Comparison of ENCODE assay signal across 9 mouse cellular contexts in genomic region chr19:37703902-37704509, GRCm38 (mm10). TPM values are rescaled to one million over a fixed set of nuclear protein-coding genes. Genes with fewer than 3 reads are reported as not detected.
DNase-seq lines count a peak whose midpoint lies in the region; ATAC-seq lines count a peak whose summit lies in the region.
"Had no signal": no experiment of that assay in that cellular context is flagged by ENCODE, and none has a peak within 500 bp of the region (broad histone marks: within the 10 kb centered on the region; RNA-seq: fewer than 3 reads in every experiment).

No protein-coding gene starts in this region.

- H3K27ac ChIP-seq in midbrain, embryonic 15.5 days = no peak overlapping the region

- intact Hi-C loops in left cerebral cortex, postnatal 4 days (cut with DNase I) = loop anchor here (1.0 kb wide), 1 partner anchor 183 kb away; no protein-coding TSS in a partner anchor

- DNase-seq in cerebellum, adult 8-10 months = peak; percentile 29
- DNase-seq in c-Kit-positive CD71-positive TER-119-negative erythroid progenitor cells, embryonic 14.5 days (ENCODE audit: low read depth) = peak; percentile 40
- peak; percentile 41 for DNase-seq in kidney, adult 11 months
- DNase-seq in left cerebral cortex, postnatal 4 days = peak; percentile 66
- DNase-seq in spleen, postnatal 36 days (ENCODE audit: low spot score in 2 of 2) = peak; percentile 25 to 31

- no peak; the same call in 1 of the 2 replicates for ATAC-seq in cerebellum, adult (ENCODE audit: insufficient number of reproducible peaks, low FRiP score, low TSS enrichment)
- peak; percentile 83 for ATAC-seq in frontal cortex, adult (ENCODE audit: low TSS enrichment)
- peak; percentile 74; the same call in 1 of the 2 replicates for ATAC-seq in midbrain, embryonic 15.5 days (replicated peaks)

- peaks cover 41% of the 10 kb centered on the region for H3K27me3 ChIP-seq in midbrain, embryonic 15.5 days (replicated peaks)

- no peak overlapping the region for H3K9ac ChIP-seq in midbrain, embryonic 15.5 days

- H3K9me3 ChIP-seq in midbrain, embryonic 15.5 days = no peaks in the 10 kb centered on the region

- H3K36me3 ChIP-seq in midbrain, embryonic 15.5 days (replicated peaks) = no peaks in the 10 kb centered on the region

- 10% methylated on average over 3 of the region's 3 CpGs for WGBS in midbrain, embryonic 15.5 days

- H3K4me1 ChIP-seq in midbrain, embryonic 15.5 days = peaks cover 3% of the 10 kb centered on the region

- no peak overlapping the region for H3K4me2 ChIP-seq in midbrain, embryonic 15.5 days

- no peak overlapping the region for H3K4me3 ChIP-seq in midbrain, embryonic 15.5 days

RNA-seq across cellular contexts. Expression of gene Cyp26a1, which starts 6.4 kb away (rescaled TPM):
- under 1 TPM in 1 of 2 experiments, not detected in 1; 0.20 TPM for total RNA-seq in left cerebral cortex, postnatal 4 days (2021)
- polyA plus RNA-seq in midbrain, embryonic 15.5 days (2015; fragmentation: Nextera tagmentation; extraction: Ambion mirVana) = not detected in 2 replicates
- polyA plus RNA-seq: liver, embryonic 16.5 days had no signal

RNA-seq across cellular contexts. Expression of gene Cyp26c1, which starts 18.6 kb away (rescaled TPM):
- total RNA-seq in left cerebral cortex, postnatal 4 days (2021) = under 1 TPM in 1 of 2 experiments, not detected in 1; 0.22 TPM
- not detected in 2 replicates for polyA plus RNA-seq in midbrain, embryonic 15.5 days (2015; fragmentation: Nextera tagmentation; extraction: Ambion mirVana)
- polyA plus RNA-seq: liver, embryonic 16.5 days had no signal
